Mouse (Mus musculus) olfactory bulb, adult 2 months (tissue): ENCODE data around the gene Cdk7.

ENCODE experiments used
- CTCF ChIP-seq: fragments of 200-500 bp; IDR thresholded peaks from 2 replicates; pipeline ENCODE4 v1.5.1; 2012; ENCODE audit warnings: low read depth, mild to moderate bottlenecking, low read length, moderate library complexity; ENCODE audit not compliant: insufficient read depth
- POLR2A ChIP-seq: fragments of 200-500 bp; IDR thresholded peaks from 2 replicates; pipeline ENCODE4 v1.6.1; 2012; ENCODE audit warnings: mild to moderate bottlenecking, low read depth, low read length, moderate library complexity; ENCODE audit not compliant: insufficient read depth

DNA sequence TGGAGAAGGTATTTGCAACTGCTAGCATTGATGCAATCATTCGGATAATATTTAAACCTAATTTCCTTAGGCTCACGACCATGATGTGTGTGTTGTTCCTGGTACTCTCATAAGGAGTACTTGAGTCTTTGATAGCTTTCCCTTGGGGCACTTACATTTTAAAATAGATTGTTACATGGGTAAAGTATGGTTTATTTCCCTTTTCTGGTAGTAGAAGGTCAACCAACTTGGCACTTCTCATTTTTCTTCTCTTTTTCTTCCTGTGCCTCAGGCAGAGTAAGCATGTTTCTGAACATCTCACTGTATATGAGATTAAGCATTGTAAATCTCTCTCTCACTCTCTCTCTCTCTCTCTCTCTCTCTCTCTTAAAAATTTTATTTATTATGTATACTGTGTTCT lies 47.9 kb downstream of the Cdk7 start:
- no peak for TF ChIP-seq CTCF
- no peak for TF ChIP-seq POLR2A
